Mouse (Mus musculus) erythroblast, embryonic 14.5 days (primary cell): ENCODE data around the gene Shprh. TPM values are rescaled to one million over a fixed set of nuclear protein-coding genes. Genes with fewer than 3 reads are reported as not detected.
"Not testable (repeated sequence)": the region's sequence is repeated elsewhere in the genome, so short reads cannot be mapped to it uniquely, and the experiment has no call there.

Source experiments
- H3K27me3 ChIP-seq: 2 replicates; pipeline ENCODE4 v1.6.1; 2012; ENCODE audit warnings: inconsistent platforms; ENCODE audit not compliant: control insufficient read depth
- H3K36me3 ChIP-seq: 2 replicates; pipeline ENCODE4 v1.6.1; 2012; ENCODE audit warnings: mild to moderate bottlenecking, inconsistent platforms; ENCODE audit not compliant: control insufficient read depth
- H3K4me1 ChIP-seq: 2 replicates; pipeline ENCODE4 v1.6.1; 2012; ENCODE audit warnings: inconsistent platforms; ENCODE audit not compliant: control insufficient read depth
- H3K4me3 ChIP-seq: replicated peaks from 2 replicates; pipeline ENCODE3; 2012; ENCODE audit warnings: moderate library complexity, mild to moderate bottlenecking, inconsistent platforms
- H3K9me3 ChIP-seq: 2 replicates; pipeline ENCODE4 v1.6.1; 2012; ENCODE audit warnings: low read length, inconsistent platforms, mixed read lengths; ENCODE audit not compliant: control insufficient read depth
- GATA1 ChIP-seq: IDR thresholded peaks from 2 replicates; pipeline ENCODE4 v1.6.1; 2012; ENCODE audit warnings: low read length, inconsistent platforms, mixed read lengths
- TAL1 ChIP-seq: IDR thresholded peaks from 3 replicates; pipeline ENCODE4 v1.6.1; 2012; ENCODE audit warnings: low read length, inconsistent platforms, mixed read lengths
- polyA plus RNA-seq: library from polyadenylated mRNA; stranded (reverse); fragments of >175 nt; gene quantifications from 2 replicates; pipeline ENCODE4 v1.2.3, GENCODE M21; 2012

The Shprh gene
- polyA plus RNA-seq, 1 experiment = 0.01 TPM

DNA sequence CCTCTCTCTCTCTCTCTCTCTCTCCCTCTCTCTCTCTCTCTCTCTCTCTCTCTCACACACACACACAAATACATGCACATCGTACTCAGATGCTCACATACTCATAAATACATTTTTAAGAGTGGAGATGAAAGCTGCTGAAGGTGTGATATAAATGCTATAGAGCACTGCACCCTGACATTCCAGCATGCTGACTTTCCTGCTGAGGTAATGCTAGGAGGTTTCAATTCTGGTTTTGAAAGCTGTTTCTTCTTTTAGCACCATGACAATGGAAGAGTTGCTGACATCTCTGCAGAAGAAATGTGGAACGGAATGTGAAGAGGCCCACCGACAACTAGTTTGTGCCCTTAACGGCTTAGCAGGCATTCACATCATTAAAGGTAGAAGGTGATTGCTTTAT, 22.4 kb downstream of the Shprh start:
- Histone ChIP-seq H3K4me3 (no peak overlapping the region), H3K36me3 (peaks cover 74% of the 10 kb centered on the region), H3K9me3 (no peaks in the 10 kb centered on the region), H3K27me3 (no peaks in the 10 kb centered on the region), H3K4me1 (no peaks in the 10 kb centered on the region)
- no peak for TF ChIP-seq TAL1
- no peak for TF ChIP-seq GATA1

GRCm38 (mm10) chr10:11172519-11172918, 23.3 kb downstream of the Shprh start:
- no peak for TF ChIP-seq GATA1
- TF ChIP-seq TAL1 = no peak
- Histone ChIP-seq H3K27me3 (no peaks in the 10 kb centered on the region), H3K9me3 (no peaks in the 10 kb centered on the region), H3K4me1 (no peaks in the 10 kb centered on the region), H3K36me3 (peaks cover 74% of the 10 kb centered on the region), H3K4me3 (no peak overlapping the region)

GRCm38 (mm10) chr10:11175801-11176482, 26.7 kb downstream of the Shprh start:
- no peaks in the 10 kb centered on the region for H3K4me1 ChIP-seq
- no peak overlapping the region for H3K4me3 ChIP-seq
- peaks cover 63% of the 10 kb centered on the region for H3K36me3 ChIP-seq
- H3K9me3 ChIP-seq = no peaks in the 10 kb centered on the region
- H3K27me3 ChIP-seq = no peaks in the 10 kb centered on the region
- TF ChIP-seq GATA1 = no peak
- TF ChIP-seq TAL1 = no peak

DNA sequence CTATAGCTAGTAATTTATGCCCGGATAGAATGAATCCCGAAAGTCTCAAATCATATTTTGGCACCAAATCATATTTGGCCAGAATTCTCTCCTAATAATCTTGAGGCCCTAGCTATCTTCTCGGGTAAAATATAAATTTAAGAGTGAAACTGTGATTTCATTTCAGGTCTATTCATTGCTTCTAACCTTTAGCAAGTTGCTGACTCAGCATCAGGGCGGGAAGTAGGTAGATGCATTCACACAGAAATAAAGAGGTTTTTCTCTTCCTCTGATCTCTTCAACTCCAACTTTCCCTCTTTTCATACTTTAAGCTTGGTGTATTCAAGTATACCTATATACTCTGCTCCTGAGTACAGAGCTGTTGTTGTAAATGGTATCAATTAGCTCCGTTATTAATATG, 30.9 kb downstream of the Shprh start:
- H3K36me3 ChIP-seq = peaks cover 68% of the 10 kb centered on the region
- no peaks in the 10 kb centered on the region for H3K27me3 ChIP-seq
- no peaks in the 10 kb centered on the region for H3K9me3 ChIP-seq

DNA sequence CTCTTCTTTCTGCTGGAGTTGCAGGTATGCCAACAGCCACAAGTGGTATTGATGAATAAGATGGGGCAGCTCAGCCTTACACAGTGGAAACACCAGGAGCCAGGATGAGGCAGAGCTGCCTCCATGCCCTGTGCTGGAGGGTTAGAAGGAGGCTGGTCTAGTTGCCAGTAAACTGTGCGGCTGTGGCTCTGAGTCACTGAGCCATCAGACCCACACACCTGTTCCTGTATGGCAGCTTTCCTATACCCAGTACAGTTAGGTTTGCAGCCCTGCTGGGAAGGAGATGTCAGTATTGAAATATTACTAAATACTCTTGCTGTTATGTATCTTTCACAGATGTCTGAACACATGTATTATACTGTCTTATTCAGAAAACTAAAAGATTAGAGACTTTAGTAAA, 48.1 kb downstream of the Shprh start:
- TF ChIP-seq GATA1 = no peak
- TF ChIP-seq TAL1 = no peak
- H3K4me1 ChIP-seq = peaks cover under 1% of the 10 kb centered on the region; the same call in 1 of the 2 replicates
- H3K27me3 ChIP-seq = no peaks in the 10 kb centered on the region
- no peak overlapping the region for H3K4me3 ChIP-seq
- peaks cover 66% of the 10 kb centered on the region for H3K36me3 ChIP-seq
- no peaks in the 10 kb centered on the region for H3K9me3 ChIP-seq

More for the DNA sequence above, 30.9 kb downstream of the Shprh start:
- no peak overlapping the region for H3K4me3 ChIP-seq
- no peaks in the 10 kb centered on the region for H3K4me1 ChIP-seq
- TF ChIP-seq TAL1 = no peak
- no peak for TF ChIP-seq GATA1

DNA sequence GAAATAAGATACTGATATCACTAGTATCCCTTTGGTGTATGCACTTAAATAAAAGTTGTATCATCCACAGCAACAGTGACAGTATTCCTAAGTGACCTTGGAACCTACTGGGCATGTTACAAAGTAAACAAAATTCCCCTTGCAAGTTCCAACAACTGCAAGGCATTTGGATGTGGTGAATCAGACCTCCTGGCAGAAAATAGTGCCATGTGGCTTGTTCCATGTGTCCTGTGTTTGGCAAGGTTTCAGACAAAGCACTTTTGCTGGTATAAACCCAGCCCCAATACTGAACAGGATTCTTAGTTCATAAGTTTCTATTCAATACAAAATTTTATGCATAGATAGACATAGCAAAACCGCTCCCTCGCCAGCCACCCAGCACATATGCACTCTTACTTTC, 49.1 kb downstream of the Shprh start:
- Histone ChIP-seq H3K27me3 (no peaks in the 10 kb centered on the region), H3K4me1 (peaks cover 3% of the 10 kb centered on the region; the same call in 1 of the 2 replicates), H3K9me3 (no peaks in the 10 kb centered on the region), H3K36me3 (peaks cover 66% of the 10 kb centered on the region), H3K4me3 (no peak overlapping the region)
- no peak for TF ChIP-seq TAL1
- no peak for TF ChIP-seq GATA1

DNA sequence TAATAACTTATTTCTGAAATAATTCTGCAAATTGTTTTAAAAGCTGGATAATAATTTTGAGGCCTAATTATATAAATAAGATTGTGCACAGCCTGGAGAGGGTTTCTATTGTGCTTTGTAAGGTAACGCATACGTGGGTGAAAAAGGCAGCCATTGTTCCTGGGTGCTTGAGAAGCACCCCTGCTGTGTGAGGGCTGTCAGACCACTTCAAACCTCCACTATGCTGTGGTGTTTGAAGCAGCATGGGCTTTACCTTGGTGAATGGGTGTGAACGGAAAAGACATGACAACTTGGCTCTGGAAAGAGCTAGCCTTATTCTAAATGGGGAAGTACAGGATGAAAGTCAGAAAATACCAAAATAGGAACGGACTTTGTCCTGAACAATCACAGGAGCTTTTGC, 50.8 kb downstream of the Shprh start:
- Histone ChIP-seq H3K36me3 (peaks cover 55% of the 10 kb centered on the region), H3K4me3 (no peak overlapping the region), H3K27me3 (no peaks in the 10 kb centered on the region), H3K9me3 (no peaks in the 10 kb centered on the region), H3K4me1 (peaks cover 3% of the 10 kb centered on the region; the same call in 1 of the 2 replicates)
- no peak for TF ChIP-seq GATA1
- no peak for TF ChIP-seq TAL1

GRCm38 (mm10) chr10:11205883-11206282, 56.7 kb downstream of the Shprh start:
- H3K4me3 ChIP-seq = peak overlapping the region; percentile 40
- H3K36me3 ChIP-seq = peaks cover 49% of the 10 kb centered on the region
- H3K4me1 ChIP-seq = peaks cover 13% of the 10 kb centered on the region
- not testable (repeated sequence) for H3K27me3 ChIP-seq, H3K9me3 ChIP-seq

DNA sequence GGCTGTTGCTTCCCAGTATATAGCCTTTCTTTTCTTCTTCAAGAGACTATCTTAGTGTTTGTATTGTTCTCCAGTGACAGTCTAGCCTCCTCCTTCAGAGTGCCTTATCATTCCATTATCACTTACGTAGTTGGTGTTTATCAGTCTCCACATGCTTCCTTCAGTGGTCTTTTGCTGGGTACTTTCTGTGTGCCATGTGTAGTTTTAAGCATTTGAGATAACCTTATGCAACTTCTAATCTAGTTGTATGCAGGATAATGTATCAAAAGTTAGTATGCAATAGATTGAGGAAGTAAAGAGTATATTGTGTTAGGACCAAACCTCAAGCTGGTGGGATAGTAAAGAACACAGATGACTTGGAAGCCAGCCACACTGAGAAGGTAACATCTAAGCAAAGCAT, 59.4 kb downstream of the Shprh start:
- no peaks in the 10 kb centered on the region for H3K9me3 ChIP-seq

DNA sequence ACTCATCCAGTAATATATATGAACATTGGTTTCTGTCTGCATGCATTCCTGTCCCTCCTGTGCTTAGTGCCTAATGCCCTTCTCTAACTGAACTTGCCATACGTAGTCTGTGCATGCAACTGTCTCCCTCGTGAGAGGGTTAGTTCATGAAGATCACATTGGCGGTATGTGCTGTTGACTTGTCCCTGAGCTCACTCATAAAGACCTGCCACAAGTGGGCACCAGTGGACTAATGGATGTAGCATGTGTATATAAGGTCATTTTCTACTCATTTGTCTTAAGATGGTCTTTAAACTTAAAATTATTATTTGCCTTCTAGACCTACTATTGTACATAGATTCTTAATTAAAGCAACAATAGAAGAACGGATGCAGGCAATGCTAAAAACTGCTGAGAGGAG, 62.8 kb downstream of the Shprh start:
- peaks cover 62% of the 10 kb centered on the region for H3K36me3 ChIP-seq
- H3K4me3 ChIP-seq = no peak overlapping the region
- TF ChIP-seq GATA1 (no peak), TAL1 (no peak)
- no peaks in the 10 kb centered on the region for H3K9me3 ChIP-seq
- no peaks in the 10 kb centered on the region for H3K27me3 ChIP-seq
- peaks cover 3% of the 10 kb centered on the region; the same call in 1 of the 2 replicates for H3K4me1 ChIP-seq

More for the DNA sequence above, 59.4 kb downstream of the Shprh start:
- TF ChIP-seq TAL1 (no peak), GATA1 (no peak)
- no peak overlapping the region for H3K4me3 ChIP-seq
- H3K27me3 ChIP-seq = no peaks in the 10 kb centered on the region
- H3K4me1 ChIP-seq = peaks cover 10% of the 10 kb centered on the region
- H3K36me3 ChIP-seq = peaks cover 58% of the 10 kb centered on the region
